Mouse (Mus musculus) cortical plate, adult 2 months (tissue): Measurements from ENCODE around the gene B4galnt3.

Source experiments
- CTCF ChIP-seq: fragments of 200-500 bp; IDR thresholded peaks from 2 replicates; pipeline ENCODE4 v1.5.1; 2011; ENCODE audit warnings: mild to moderate bottlenecking, control low read depth, low read length; ENCODE audit not compliant: insufficient read depth; ENCODE audit errors: extremely low read depth
- POLR2A ChIP-seq: fragments of 200-500 bp; IDR thresholded peaks from 2 replicates; pipeline ENCODE4 v1.6.1; 2011; ENCODE audit warnings: mild to moderate bottlenecking, low read length, control low read depth; ENCODE audit not compliant: insufficient read depth; ENCODE audit errors: extremely low read depth

- TF ChIP-seq CTCF: no peak
- no peak for TF ChIP-seq POLR2A
Measured at GRCm38 (mm10) chr6:120179044-120179755, 115.2 kb downstream of the B4galnt3 start.
